Mouse (Mus musculus) C2C12 (cell line): Measurements from ENCODE around the gene Ptprt. TPM values are rescaled to one million over a fixed set of nuclear protein-coding genes. Genes with fewer than 3 reads are reported as not detected.

Experiments
- H3K27me3 ChIP-seq: one replicate; pipeline ENCODE4 v1.6.1; 2011; ENCODE audit not compliant: control insufficient read depth, insufficient read depth, insufficient read length
- H3K36me3 ChIP-seq: one replicate; pipeline ENCODE4 v1.6.1; 2011; ENCODE audit not compliant: control insufficient read depth, insufficient read depth
- H3K4me3 ChIP-seq: one replicate; pipeline ENCODE4 v1.5.1; 2011; ENCODE audit warnings: mild to moderate bottlenecking, control low read depth; ENCODE audit not compliant: poor library complexity, insufficient read depth, severe bottlenecking
- H3K79me2 ChIP-seq: one replicate; pipeline ENCODE4 v1.6.1; 2011; ENCODE audit not compliant: control insufficient read depth, insufficient read depth
- H3K79me3 ChIP-seq: one replicate; pipeline ENCODE4 v1.6.1; 2011; ENCODE audit warnings: low read depth, control low read depth
- H3ac ChIP-seq: one replicate; pipeline ENCODE3; 2011; ENCODE audit warnings: low read depth; ENCODE audit not compliant: control insufficient read depth, insufficient read length
- CEBPB ChIP-seq: IDR thresholded peaks from one replicate; pipeline ENCODE4 v1.6.1; 2011; ENCODE audit warnings: low read depth, mild to moderate bottlenecking, control low read depth, moderate library complexity
- CTCF ChIP-seq: IDR thresholded peaks from one replicate; pipeline ENCODE4 v1.5.1; 2011; ENCODE audit not compliant: control insufficient read depth, insufficient read depth, insufficient read length
- FOSL1 ChIP-seq: IDR thresholded peaks from one replicate; pipeline ENCODE4 v1.8.0; 2011; ENCODE audit warnings: mild to moderate bottlenecking, low read length; ENCODE audit not compliant: poor library complexity, insufficient read depth, severe bottlenecking
- MAX ChIP-seq: IDR thresholded peaks from one replicate; pipeline ENCODE4 v1.6.1; 2011; ENCODE audit warnings: mild to moderate bottlenecking, control low read depth
- MYOD1 ChIP-seq: IDR thresholded peaks from one replicate; pipeline ENCODE4 v1.6.1; 2011; ENCODE audit warnings: low read depth; ENCODE audit not compliant: control insufficient read depth, insufficient read length
- MYOG ChIP-seq: IDR thresholded peaks from one replicate; pipeline ENCODE4 v1.6.1; 2011; ENCODE audit not compliant: control insufficient read depth, insufficient read length; ENCODE audit errors: extremely low read depth
- USF1 ChIP-seq: IDR thresholded peaks from one replicate; pipeline ENCODE4 v1.6.1; 2011; ENCODE audit warnings: low read depth, mild to moderate bottlenecking, control low read depth, moderate library complexity
- polyA plus RNA-seq: library from polyadenylated mRNA; unstranded; fragments of >200 nt; fragmentation: generic; extraction: Trizol; gene quantifications from one replicate; pipeline ENCODE4 v1.2.1, GENCODE M21; 2012; ENCODE audit warnings: missing spikeins

Gene Ptprt
- polyA plus RNA-seq, 1 experiment: not detected

DNA sequence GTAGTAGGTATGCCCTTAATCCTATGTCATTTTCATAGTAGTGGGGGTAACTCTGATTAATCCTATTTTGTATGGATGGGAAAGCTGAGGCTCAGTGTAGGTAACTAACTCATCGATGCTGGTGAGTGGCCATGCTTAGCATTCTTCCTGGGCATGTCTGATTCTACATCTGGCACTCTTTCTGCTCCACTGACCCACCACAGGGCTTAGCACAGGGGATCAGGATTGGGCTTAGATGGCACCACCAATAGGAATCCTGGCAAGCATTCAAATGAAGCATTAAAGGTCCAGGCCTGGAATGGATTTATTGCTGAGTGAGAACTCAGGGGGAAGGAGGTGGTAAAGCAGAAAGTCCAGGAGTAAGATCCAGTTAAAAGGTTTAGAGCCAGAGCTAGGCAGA, 1179.2 kb downstream of the Ptprt start:
- TF ChIP-seq MYOD1: no peak
- no peak for TF ChIP-seq CTCF
- TF ChIP-seq MAX: no peak
- TF ChIP-seq USF1: no peak
- TF ChIP-seq FOSL1: no peak
- no peak for TF ChIP-seq MYOG
- no peak for TF ChIP-seq CEBPB
- Histone ChIP-seq H3K27me3 (no peaks in the 10 kb centered on the region), H3ac (no peak overlapping the region), H3K79me3 (no peaks in the 10 kb centered on the region), H3K4me3 (no peak overlapping the region), H3K79me2 (no peaks in the 10 kb centered on the region), H3K36me3 (no peaks in the 10 kb centered on the region)

- no peak overlapping the region for H3ac ChIP-seq
- no peaks in the 10 kb centered on the region for H3K27me3 ChIP-seq
- H3K79me3 ChIP-seq: no peaks in the 10 kb centered on the region
- H3K4me3 ChIP-seq: no peak overlapping the region
- H3K79me2 ChIP-seq: no peaks in the 10 kb centered on the region
- no peak for TF ChIP-seq MYOG
- no peaks in the 10 kb centered on the region for H3K36me3 ChIP-seq
Measured at GRCm38 (mm10) chr2:161480445-161480844, 1180.5 kb downstream of the Ptprt start.
